Mouse (Mus musculus) erythroblast, embryonic 14.5 days (primary cell): ENCODE results near the gene Gm14226.

Experiments
- GATA1 ChIP-seq: IDR thresholded peaks from 2 replicates; pipeline ENCODE4 v1.6.1; 2012; ENCODE audit warnings: low read length, inconsistent platforms, mixed read lengths
- TAL1 ChIP-seq: IDR thresholded peaks from 3 replicates; pipeline ENCODE4 v1.6.1; 2012; ENCODE audit warnings: low read length, inconsistent platforms, mixed read lengths

GRCm38 (mm10) chr2:155012991-155013390 lies 5.1 kb upstream of the Gm14226 start:
- TF ChIP-seq TAL1 = no peak
- no peak for TF ChIP-seq GATA1
